Comparison of ENCODE assay signal across 8 mouse cellular contexts in the genomic region with DNA sequence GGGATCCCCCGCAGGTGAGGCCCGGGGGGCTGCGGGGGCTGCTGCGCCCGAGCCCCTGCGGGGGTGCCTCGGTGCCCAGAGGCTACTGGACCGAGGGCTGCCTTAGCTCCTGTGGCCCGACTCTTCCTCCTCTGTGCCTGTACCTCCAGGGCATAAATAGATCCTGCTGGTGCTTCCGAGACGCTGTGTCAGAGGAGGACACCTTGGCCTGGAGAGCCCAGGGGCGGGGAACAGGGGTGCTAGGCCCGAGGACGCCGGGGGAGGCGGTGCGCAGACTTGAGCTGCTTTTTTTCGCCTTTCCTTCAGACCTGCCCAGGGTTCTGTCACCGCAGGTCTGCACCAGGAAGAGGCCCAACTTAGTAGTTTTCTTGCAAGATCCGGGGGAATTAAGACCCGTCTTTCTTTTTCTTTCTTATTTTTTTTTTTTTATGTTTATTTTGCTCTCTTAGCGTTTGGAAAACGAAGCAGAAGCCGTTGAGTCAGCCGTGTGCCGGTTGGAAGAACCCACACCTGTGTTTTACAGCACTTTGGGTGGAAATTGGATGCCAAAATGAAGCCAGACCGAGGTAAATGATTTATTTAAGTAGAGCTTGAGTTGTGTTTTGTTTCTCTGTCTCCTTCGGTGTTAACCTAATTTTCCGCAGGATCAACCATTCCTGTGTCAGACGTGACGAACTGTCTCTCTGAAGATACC. TPM values are rescaled to one million over a fixed set of nuclear protein-coding genes. Genes with fewer than 3 reads are reported as not detected.
DNase-seq lines count a peak whose midpoint lies in the region; ATAC-seq and TF ChIP-seq lines count a peak whose summit lies in the region.

No protein-coding gene starts in this region.

- TF ChIP-seq CTCF in cerebellum, adult 2 months (IDR thresholded peaks at IDR 0.05; ENCODE audit: borderline replicate concordance, insufficient read depth, low read depth, low read length), result peak; percentile 10; the same call in 1 of the 2 replicates
- TF ChIP-seq CTCF in gastrocnemius, adult 2 months (IDR thresholded peaks at IDR 0.05), result peak; percentile 54

- no peaks in the 10 kb centered on the region for H3K9me3 ChIP-seq in erythroblast, embryonic 14.5 days (ENCODE audit: control insufficient read depth, low read length)
- no peaks in the 10 kb centered on the region for H3K9me3 ChIP-seq in hindbrain, embryonic 16.5 days (ENCODE audit: control insufficient read depth, low read length)
- H3K9me3 ChIP-seq in limb, embryonic 13.5 days, result no peaks in the 10 kb centered on the region
- H3K9me3 ChIP-seq in midbrain, embryonic 13.5 days, result no peaks in the 10 kb centered on the region; the same call in 1 of the 2 replicates

- H3K36me3 ChIP-seq in erythroblast, embryonic 14.5 days (ENCODE audit: control insufficient read depth), result no peaks in the 10 kb centered on the region; the same call in 1 of the 2 replicates
- no peaks in the 10 kb centered on the region for H3K36me3 ChIP-seq in hindbrain, embryonic 16.5 days (ENCODE audit: control insufficient read depth, insufficient read depth, low read length)
- H3K36me3 ChIP-seq in limb, embryonic 13.5 days, result peaks cover 6% of the 10 kb centered on the region
- peaks cover 8% of the 10 kb centered on the region for H3K36me3 ChIP-seq in midbrain, embryonic 13.5 days

- ATAC-seq in erythroblast, adult 5-6 weeks (replicated peaks; ENCODE audit: low FRiP score, poor library complexity, severe bottlenecking), result no peak
- ATAC-seq in hindbrain, embryonic 16.5 days, result no peak
- ATAC-seq in limb, embryonic 13.5 days (ENCODE audit: low FRiP score, low read depth), result peak; percentile 49
- no peak for ATAC-seq in midbrain, embryonic 13.5 days

- peak overlapping the region; percentile 70 for H3K4me2 ChIP-seq in hindbrain, embryonic 16.5 days (ENCODE audit: low read length)
- H3K4me2 ChIP-seq in limb, embryonic 13.5 days (replicated peaks), result peak overlapping the region; percentile 89
- H3K4me2 ChIP-seq in midbrain, embryonic 13.5 days (replicated peaks), result peak overlapping the region; percentile 93

- H3K9ac ChIP-seq in hindbrain, embryonic 16.5 days (ENCODE audit: low read depth, low read length), result peak overlapping the region; percentile 79
- H3K9ac ChIP-seq in limb, embryonic 13.5 days, result peak overlapping the region; percentile 88
- peak overlapping the region; percentile 95 for H3K9ac ChIP-seq in midbrain, embryonic 13.5 days (replicated peaks)

- no peaks in the 10 kb centered on the region for H3K27me3 ChIP-seq in erythroblast, embryonic 14.5 days (ENCODE audit: control insufficient read depth)
- no peaks in the 10 kb centered on the region for H3K27me3 ChIP-seq in cerebellum, adult 2 months (ENCODE audit: control insufficient read depth, insufficient read depth, low read length)
- no peaks in the 10 kb centered on the region for H3K27me3 ChIP-seq in hindbrain, embryonic 16.5 days (replicated peaks; ENCODE audit: control insufficient read depth, insufficient read depth, low read length)
- no peaks in the 10 kb centered on the region for H3K27me3 ChIP-seq in limb, embryonic 13.5 days
- no peaks in the 10 kb centered on the region for H3K27me3 ChIP-seq in midbrain, embryonic 13.5 days

- H3K4me3 ChIP-seq in erythroblast, embryonic 14.5 days (replicated peaks), result peak overlapping the region; percentile 75
- peak overlapping the region; percentile 57 for H3K4me3 ChIP-seq in cerebellum, adult 2 months (replicated peaks; ENCODE audit: insufficient read depth, low read depth, low read length)
- H3K4me3 ChIP-seq in gastrocnemius, adult 2 months, result peak overlapping the region; percentile 86
- peak overlapping the region; percentile 86 for H3K4me3 ChIP-seq in hindbrain, embryonic 16.5 days (ENCODE audit: low read length)
- peak overlapping the region; percentile 96 for H3K4me3 ChIP-seq in limb, embryonic 13.5 days
- H3K4me3 ChIP-seq in midbrain, embryonic 13.5 days (replicated peaks), result peak overlapping the region; percentile 95

- peak overlapping the region; percentile 40; the same call in 1 of the 2 replicates for H3K27ac ChIP-seq in cerebellum, adult 2 months (ENCODE audit: insufficient read depth, low read length)
- H3K27ac ChIP-seq in gastrocnemius, adult 2 months, result peak overlapping the region; percentile 100
- H3K27ac ChIP-seq in hindbrain, embryonic 16.5 days (ENCODE audit: low read depth, low read length), result peak overlapping the region; percentile 81
- H3K27ac ChIP-seq in limb, embryonic 13.5 days, result peak overlapping the region; percentile 89
- H3K27ac ChIP-seq in midbrain, embryonic 13.5 days, result peak overlapping the region; percentile 96

- H3K4me1 ChIP-seq in erythroblast, embryonic 14.5 days (ENCODE audit: control insufficient read depth), result peaks cover 14% of the 10 kb centered on the region
- no peaks in the 10 kb centered on the region for H3K4me1 ChIP-seq in cerebellum, adult 2 months (ENCODE audit: control insufficient read depth, insufficient read depth, low read length)
- peaks cover 11% of the 10 kb centered on the region for H3K4me1 ChIP-seq in hindbrain, embryonic 16.5 days (ENCODE audit: control insufficient read depth, insufficient read depth, low read depth, low read length)
- H3K4me1 ChIP-seq in limb, embryonic 13.5 days, result peaks cover 16% of the 10 kb centered on the region
- H3K4me1 ChIP-seq in midbrain, embryonic 13.5 days (replicated peaks), result peaks cover 21% of the 10 kb centered on the region

- peak in 1 of 2 experiments; percentile 72 for DNase-seq in cerebellum, adult 2 months
- DNase-seq in gastrocnemius, adult 2 months, result peak; percentile 90
- peak; percentile 78 to 80 for DNase-seq in spleen, postnatal 36 days (ENCODE audit: low spot score in 2 of 2)

- TF ChIP-seq POLR2A in cerebellum, adult 2 months (IDR thresholded peaks at IDR 0.05; ENCODE audit: borderline replicate concordance, insufficient read depth, low read length), result no peak

- WGBS in cerebellum, adult 2 months, result 3% methylated on average over 31 of the region's 31 CpGs
- 7% methylated on average over 31 of the region's 31 CpGs for WGBS in hindbrain, embryonic 16.5 days
- WGBS in limb, embryonic 13.5 days, result 3% methylated on average over 30 of the region's 31 CpGs
- WGBS in midbrain, embryonic 13.5 days, result 7% methylated on average over 31 of the region's 31 CpGs

- intact Hi-C loops in gastrocnemius, adult 2 months (cut with DNase I), result loop anchor here (2.0 to 5.0 kb wide), 3 partner anchors 21 to 41 kb away; no protein-coding TSS in a partner anchor

RNA-seq across cellular contexts. Expression of gene Fam214a, which starts 0.7 kb away (rescaled TPM):
- not detected in 2 replicates for polyA plus RNA-seq in erythroblast, embryonic 14.5 days (2012)
- 1.0 and 3.8 TPM in 2 replicates for total RNA-seq in erythroblast, adult 5-6 weeks (2015; ENCODE audit: low replicate concordance)
- 1.3 and 2.8 TPM in 2 replicates for total RNA-seq in erythroblast, adult 5-6 weeks (2017; ENCODE audit: low replicate concordance)
- 36.2 and 39.2 TPM in 2 replicates for polyA plus RNA-seq in cerebellum, adult 2 months (2012; rRNA removed)
- 10 to 100 TPM; 21.0 to 29.4 TPM for total RNA-seq in gastrocnemius, adult 2 months (2021)
- 20.5 and 22.3 TPM in 2 replicates for polyA plus RNA-seq in hindbrain, embryonic 16.5 days (2015; fragmentation: Nextera tagmentation; extraction: Ambion mirVana)
- polyA plus RNA-seq in limb, embryonic 13.5 days (2015; fragmentation: Nextera tagmentation; extraction: Ambion mirVana), result 10.6 and 11.9 TPM in 2 replicates
- polyA plus RNA-seq in midbrain, embryonic 13.5 days (2015; fragmentation: Nextera tagmentation; extraction: Ambion mirVana), result 31.3 TPM in 2 replicates

Comparison
In these comparisons a context has a peak if more than half of its experiments do, and no peak if none do; other contexts are left out.
1. H3K27ac ChIP-seq: peak in every context shown above with its lines; median percentile 100 in gastrocnemius, adult 2 months; 96 in midbrain, embryonic 13.5 days; 89 in limb, embryonic 13.5 days; 81 in hindbrain, embryonic 16.5 days; 40 in cerebellum, adult 2 months.
2. RNA of gene Fam214a, which starts 0.7 kb away (polyA plus RNA-seq): 36.2 to 39.2 TPM in cerebellum, adult 2 months, 31.3 TPM in midbrain, embryonic 13.5 days, 20.5 to 22.3 TPM in hindbrain, embryonic 16.5 days and 10.6 to 11.9 TPM in limb, embryonic 13.5 days; not detected in erythroblast, embryonic 14.5 days; every median in the first group is over 10 times any median in the second.
3. Peak in every context shown above with its lines, with median percentiles within 50 percentile points of each other: H3K4me3 ChIP-seq, H3K4me2 ChIP-seq and H3K9ac ChIP-seq.